Mouse (Mus musculus) heart, embryonic 16.5 days (tissue): ENCODE data around the gene Commd1. TPM values are rescaled to one million over a fixed set of nuclear protein-coding genes. Genes with fewer than 3 reads are reported as not detected.

Source experiments
- ATAC-seq: fragments of 200-750 bp; cut with Nextera tagmentation; replicated peaks from 2 replicates; pipeline ENCODE4 v1.8.0; 2017; ENCODE audit warnings: moderate number of reproducible peaks; ENCODE audit not compliant: insufficient read depth, low FRiP score; ENCODE audit errors: extremely low read depth
- H3K27ac ChIP-seq: fragments of 300-500 bp; sonication (generic); 2 replicates; pipeline ENCODE4 v1.5.1; 2014; ENCODE audit warnings: mild to moderate bottlenecking, low read length, control low read depth, moderate library complexity
- H3K27me3 ChIP-seq: fragments of 300-500 bp; sonication (generic); 2 replicates; pipeline ENCODE4 v1.6.1; 2014; ENCODE audit warnings: low read length, mixed read lengths; ENCODE audit not compliant: control insufficient read depth, insufficient read depth
- H3K36me3 ChIP-seq: fragments of 300-500 bp; sonication (generic); 2 replicates; pipeline ENCODE4 v1.6.1; 2014; ENCODE audit not compliant: control insufficient read depth, insufficient read depth
- H3K4me1 ChIP-seq: fragments of 300-500 bp; sonication (generic); 2 replicates; pipeline ENCODE4 v1.6.1; 2014; ENCODE audit warnings: low read length, mixed read lengths; ENCODE audit not compliant: control insufficient read depth, insufficient read depth
- H3K4me2 ChIP-seq: fragments of 300-500 bp; sonication (generic); 2 replicates; pipeline ENCODE4 v1.6.1; 2014; ENCODE audit warnings: low read depth, mild to moderate bottlenecking, control low read depth, low read length
- H3K4me3 ChIP-seq: fragments of 300-500 bp; sonication (generic); 2 replicates; pipeline ENCODE4 v1.5.1; 2014; ENCODE audit warnings: mild to moderate bottlenecking, control low read depth, low read length
- H3K9ac ChIP-seq: fragments of 300-500 bp; sonication (generic); 2 replicates; pipeline ENCODE4 v1.6.1; 2014; ENCODE audit warnings: low read length, control low read depth
- H3K9me3 ChIP-seq: fragments of 300-500 bp; sonication (generic); replicated peaks from 2 replicates; pipeline ENCODE4 v1.6.1; 2016; ENCODE audit warnings: low read length; ENCODE audit not compliant: control insufficient read depth
- WGBS: fragments of 180-500 bp; shearing (Covaris S2); extraction: QIAGEN DNeasy Blood & Tissue Kit; methylation state at CpG from one replicate; pipeline ENCODE4 v1.1.7; 2014; 5-methylcytosine and 5-hydroxymethylcytosine counted together
- polyA plus RNA-seq: library from polyadenylated mRNA; unstranded; fragments of >200 nt; fragmentation: Nextera tagmentation; extraction: Ambion mirVana; gene quantifications from 2 replicates; pipeline ENCODE4 v1.2.1, GENCODE M21; 2015

Gene Commd1
- polyA plus RNA-seq, 1 experiment from 2014 or later = 350 TPM

DNA sequence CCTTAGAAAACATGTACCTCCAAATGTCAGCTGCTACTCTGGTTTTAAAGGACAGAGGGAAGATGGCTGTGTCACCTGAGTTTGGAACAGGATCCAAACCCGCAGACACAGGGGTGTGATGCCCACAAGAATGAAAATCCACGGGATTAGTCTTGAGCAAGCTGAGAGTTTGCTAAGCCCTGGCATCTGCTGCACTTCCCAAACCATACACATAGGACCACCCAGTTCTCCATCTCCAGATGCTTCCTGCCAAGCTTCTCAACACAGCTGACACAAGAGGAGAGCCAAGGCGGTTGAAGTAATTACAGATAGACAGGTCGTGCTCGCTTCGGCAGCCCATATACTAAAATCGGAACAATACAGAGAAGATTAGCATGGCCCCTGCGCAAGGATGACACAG, 113.6 kb downstream of the Commd1 start:
- Histone ChIP-seq H3K4me2 (no peak overlapping the region), H3K27me3 (no peaks in the 10 kb centered on the region), H3K27ac (no peak overlapping the region), H3K9me3 (no peaks in the 10 kb centered on the region), H3K9ac (no peak overlapping the region), H3K4me3 (no peak overlapping the region), H3K4me1 (peaks cover 5% of the 10 kb centered on the region; the same call in 1 of the 2 replicates), H3K36me3 (no peaks in the 10 kb centered on the region)
- 75% methylated on average over 8 of the region's 8 CpGs for WGBS
- no peak for ATAC-seq

DNA sequence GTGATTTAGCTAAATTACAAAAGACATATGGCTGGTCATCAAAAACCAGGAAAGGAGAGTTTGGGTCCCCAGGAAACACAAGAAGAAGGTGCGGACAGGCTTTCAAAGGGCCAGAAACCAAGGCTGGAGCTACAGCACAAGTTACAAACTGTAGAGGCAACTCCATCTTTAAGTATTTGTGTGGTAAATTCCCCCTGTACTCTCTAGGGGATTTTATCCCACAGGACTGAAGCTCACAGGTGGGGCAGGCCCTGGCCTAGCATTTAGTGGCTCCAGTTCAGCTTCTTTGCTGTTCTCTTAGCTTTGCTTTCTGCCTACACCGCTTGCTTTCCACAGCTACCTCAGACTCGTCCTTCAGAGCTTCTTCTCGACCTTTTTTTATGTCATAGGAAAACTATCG, 114.5 kb downstream of the Commd1 start:
- no peak for ATAC-seq
- Histone ChIP-seq H3K4me2 (no peak overlapping the region), H3K4me3 (no peak overlapping the region), H3K9me3 (no peaks in the 10 kb centered on the region), H3K27ac (no peak overlapping the region), H3K9ac (no peak overlapping the region), H3K4me1 (0 out of 2 replicates have a peak, but pooled peaks cover 2% of the 10 kb centered on the region), H3K36me3 (no peaks in the 10 kb centered on the region), H3K27me3 (no peaks in the 10 kb centered on the region)
- WGBS = 81% methylated on average over 5 of the region's 5 CpGs

DNA sequence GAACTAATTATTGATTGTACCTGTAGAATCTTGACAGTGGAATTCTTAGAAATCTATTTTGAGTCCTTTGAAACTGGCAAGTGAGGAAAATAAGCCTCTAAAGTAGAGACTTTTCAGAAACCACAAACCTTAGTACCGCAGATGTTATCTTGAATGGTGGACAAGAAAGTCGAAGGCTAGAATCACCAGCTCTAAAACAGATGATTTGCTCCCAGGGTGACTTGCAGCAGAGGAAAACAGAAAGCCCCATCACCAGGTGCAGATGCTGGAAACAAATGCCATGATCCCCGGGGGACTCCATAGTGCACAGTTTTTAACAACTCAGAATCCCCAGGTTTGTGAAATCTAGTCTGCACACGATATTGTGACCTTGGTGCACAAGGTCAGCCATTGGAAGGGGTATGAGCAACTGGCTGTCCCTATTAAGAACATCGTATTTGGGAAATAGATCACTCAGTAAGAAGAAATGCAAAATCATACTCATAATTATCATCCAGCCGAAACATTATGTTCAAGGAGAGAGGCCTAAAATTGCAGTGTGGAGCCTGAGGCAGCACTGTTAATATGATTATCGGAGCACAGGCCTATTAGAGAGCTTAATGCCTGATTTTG, 116.4 kb downstream of the Commd1 start:
- peaks cover 1% of the 10 kb centered on the region; the same call in 1 of the 2 replicates for H3K4me1 ChIP-seq
- no peak overlapping the region for H3K9ac ChIP-seq
- no peaks in the 10 kb centered on the region for H3K36me3 ChIP-seq
- no peak overlapping the region for H3K4me2 ChIP-seq
- 80% methylated on average over 7 of the region's 7 CpGs for WGBS
- no peak overlapping the region for H3K4me3 ChIP-seq
- H3K27ac ChIP-seq = no peak overlapping the region
- no peaks in the 10 kb centered on the region for H3K9me3 ChIP-seq
- no peaks in the 10 kb centered on the region; the same call in 1 of the 2 replicates for H3K27me3 ChIP-seq
- no peak for ATAC-seq

DNA sequence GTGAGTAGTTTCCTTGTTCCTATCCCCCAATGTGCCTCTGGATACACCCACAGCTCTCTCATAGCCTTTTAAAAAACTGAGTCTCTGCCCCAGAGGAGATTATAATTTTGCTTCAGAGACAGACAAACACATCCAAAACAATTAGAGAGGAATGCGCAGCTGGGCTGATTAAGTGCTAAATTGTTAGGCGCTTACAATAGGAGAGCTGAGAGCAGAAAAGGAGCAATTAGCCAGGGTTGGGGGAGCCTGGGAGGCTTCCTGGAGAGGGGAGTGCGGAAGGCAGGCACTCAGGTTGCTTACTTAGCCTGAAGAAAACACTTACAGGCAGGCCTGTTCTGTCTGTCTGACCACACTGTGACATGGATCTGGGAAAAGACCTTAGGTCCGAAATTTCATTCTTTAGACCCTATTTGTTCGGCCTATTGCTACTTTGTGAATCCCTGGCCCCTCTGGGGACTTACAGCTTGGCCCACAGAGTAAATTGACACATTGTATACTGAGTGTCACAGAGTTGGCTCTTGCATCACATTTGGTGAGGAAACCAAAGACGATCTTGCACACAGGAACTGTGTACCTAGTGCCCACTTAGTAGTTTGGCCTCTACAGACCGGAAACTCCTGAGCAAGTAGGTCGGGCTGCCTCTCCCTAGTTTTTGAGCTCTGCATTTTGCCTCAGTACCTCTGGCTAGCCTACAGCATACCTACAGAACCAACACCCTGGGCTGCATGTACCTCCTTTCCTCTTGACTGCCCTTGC, 117.7 kb downstream of the Commd1 start:
- no peaks in the 10 kb centered on the region for H3K9me3 ChIP-seq
- H3K4me3 ChIP-seq = no peak overlapping the region
- no peaks in the 10 kb centered on the region for H3K36me3 ChIP-seq
- peaks cover 6% of the 10 kb centered on the region; the same call in 1 of the 2 replicates for H3K4me1 ChIP-seq
- ATAC-seq = no peak
- H3K9ac ChIP-seq = no peak overlapping the region
- WGBS = 76% methylated on average over 8 of the region's 8 CpGs
- H3K27me3 ChIP-seq = no peaks in the 10 kb centered on the region; the same call in 1 of the 2 replicates
- H3K4me2 ChIP-seq = no peak overlapping the region
- H3K27ac ChIP-seq = no peak overlapping the region

DNA sequence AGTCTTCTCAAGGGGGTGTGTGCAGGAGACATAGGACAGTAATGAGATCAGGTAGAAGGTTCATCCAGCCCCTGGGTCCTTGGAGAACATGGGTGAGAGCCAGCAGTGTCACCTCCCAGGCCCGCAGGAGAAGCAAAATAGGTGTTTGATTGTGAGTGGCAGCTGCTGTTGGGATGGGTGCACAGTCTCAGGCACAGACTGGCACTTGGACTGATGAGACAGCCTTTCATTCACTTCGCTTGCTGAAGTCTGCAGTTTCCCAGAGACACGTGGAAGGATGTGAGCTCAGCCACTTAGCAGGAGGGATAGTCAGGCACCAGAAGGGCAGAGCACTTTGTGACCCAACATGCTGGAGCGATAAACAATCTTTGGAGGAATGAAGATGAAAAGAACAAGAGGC, 118.6 kb downstream of the Commd1 start:
- ATAC-seq = no peak
- Histone ChIP-seq H3K36me3 (no peaks in the 10 kb centered on the region), H3K4me1 (peaks cover 7% of the 10 kb centered on the region; the same call in 1 of the 2 replicates), H3K4me2 (no peak overlapping the region), H3K27ac (no peak overlapping the region), H3K9ac (no peak overlapping the region), H3K4me3 (no peak overlapping the region), H3K9me3 (no peaks in the 10 kb centered on the region), H3K27me3 (no peaks in the 10 kb centered on the region; the same call in 1 of the 2 replicates)
- 46% methylated on average over 4 of the region's 4 CpGs for WGBS

DNA sequence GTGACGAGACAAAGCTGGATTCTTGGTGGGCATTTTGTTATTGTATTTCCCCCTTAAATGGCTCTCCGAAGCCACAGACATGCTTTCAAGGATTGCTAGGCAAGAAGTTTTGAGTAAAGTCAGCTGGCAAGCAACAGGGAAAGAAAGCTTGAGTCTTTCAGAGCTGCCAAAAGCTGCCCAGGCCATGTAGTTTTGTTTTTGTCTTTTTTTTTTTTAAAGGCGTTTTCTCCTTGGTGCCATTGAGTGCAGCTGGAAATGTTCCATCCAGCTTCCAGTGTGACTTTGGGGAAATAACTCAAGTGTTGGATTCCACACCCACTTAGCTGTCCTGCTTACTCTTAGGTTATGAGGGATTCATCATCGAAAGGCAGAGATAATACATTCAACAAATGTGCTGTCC, 120.9 kb downstream of the Commd1 start:
- no peaks in the 10 kb centered on the region for H3K9me3 ChIP-seq
- no peak for ATAC-seq
- H3K9ac ChIP-seq = no peak overlapping the region
- H3K4me1 ChIP-seq = peaks cover 15% of the 10 kb centered on the region; the same call in 1 of the 2 replicates
- H3K4me2 ChIP-seq = no peak overlapping the region
- H3K36me3 ChIP-seq = no peaks in the 10 kb centered on the region
- 74% methylated on average over 4 of the region's 4 CpGs for WGBS
- H3K4me3 ChIP-seq = no peak overlapping the region
- H3K27ac ChIP-seq = no peak overlapping the region
- H3K27me3 ChIP-seq = no peaks in the 10 kb centered on the region; the same call in 1 of the 2 replicates

DNA sequence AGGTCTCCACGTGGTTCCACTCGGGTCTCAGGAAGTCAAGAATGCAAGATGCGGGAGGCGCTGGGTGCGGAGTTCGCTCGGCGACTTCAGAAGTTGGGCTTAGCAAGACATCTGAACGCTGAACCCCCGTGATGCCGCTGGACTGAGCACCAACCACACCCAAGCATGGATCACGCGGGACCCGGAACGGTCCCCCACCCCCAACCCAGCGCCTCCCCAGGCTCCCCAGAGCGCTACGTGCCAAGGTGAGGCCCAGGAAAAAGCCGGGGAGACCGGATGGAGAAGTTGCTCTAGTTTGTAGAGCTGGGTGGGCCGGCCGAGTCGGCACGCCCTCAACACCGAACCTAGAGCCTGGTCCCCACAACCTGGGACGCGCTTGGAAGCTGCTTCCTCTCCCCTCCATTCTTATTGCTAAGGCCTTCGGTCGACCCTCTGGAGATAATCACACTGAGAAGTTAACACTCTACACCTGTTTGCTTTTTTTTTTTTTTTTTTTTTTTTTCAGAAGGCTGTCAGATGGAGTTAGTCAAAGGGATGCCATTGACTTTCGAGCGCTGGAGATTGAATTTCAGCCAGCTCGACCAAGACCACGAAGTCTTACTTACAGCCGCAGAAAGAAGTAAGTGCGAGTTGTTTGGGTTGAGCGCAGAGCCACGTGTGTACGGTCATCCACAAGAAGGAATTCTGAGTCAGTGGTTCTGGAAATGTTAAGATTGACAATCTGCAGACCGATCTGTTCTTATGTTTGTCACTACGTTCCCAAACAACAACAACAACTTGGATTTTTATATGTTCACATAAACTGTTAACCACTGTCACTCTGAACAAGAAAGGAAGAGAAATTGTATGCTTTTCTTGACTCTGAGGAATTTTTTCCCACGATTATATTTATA, 121.6 kb downstream of the Commd1 start, which contains the start of gene B3gnt2:
B3gnt2 (minus strand) TSS at position 627 of the 893 bp plus-strand sequence.
- 0 out of 2 replicates have a peak, but pooled peaks have one; percentile 10 for ATAC-seq
- 8% methylated on average over 41 of the region's 41 CpGs for WGBS
- Histone ChIP-seq H3K4me3 (peak within 1 kb of the TSS; percentile 90), H3K27ac (peak within 1 kb of the TSS; percentile 87), H3K9ac (peak within 1 kb of the TSS; percentile 80), H3K36me3 (no peaks in the 10 kb centered on the region), H3K4me1 (peaks cover 15% of the 10 kb centered on the region; the same call in 1 of the 2 replicates), H3K4me2 (peak within 1 kb of the TSS; percentile 96), H3K27me3 (no peaks in the 10 kb centered on the region; the same call in 1 of the 2 replicates), H3K9me3 (no peaks in the 10 kb centered on the region)

DNA sequence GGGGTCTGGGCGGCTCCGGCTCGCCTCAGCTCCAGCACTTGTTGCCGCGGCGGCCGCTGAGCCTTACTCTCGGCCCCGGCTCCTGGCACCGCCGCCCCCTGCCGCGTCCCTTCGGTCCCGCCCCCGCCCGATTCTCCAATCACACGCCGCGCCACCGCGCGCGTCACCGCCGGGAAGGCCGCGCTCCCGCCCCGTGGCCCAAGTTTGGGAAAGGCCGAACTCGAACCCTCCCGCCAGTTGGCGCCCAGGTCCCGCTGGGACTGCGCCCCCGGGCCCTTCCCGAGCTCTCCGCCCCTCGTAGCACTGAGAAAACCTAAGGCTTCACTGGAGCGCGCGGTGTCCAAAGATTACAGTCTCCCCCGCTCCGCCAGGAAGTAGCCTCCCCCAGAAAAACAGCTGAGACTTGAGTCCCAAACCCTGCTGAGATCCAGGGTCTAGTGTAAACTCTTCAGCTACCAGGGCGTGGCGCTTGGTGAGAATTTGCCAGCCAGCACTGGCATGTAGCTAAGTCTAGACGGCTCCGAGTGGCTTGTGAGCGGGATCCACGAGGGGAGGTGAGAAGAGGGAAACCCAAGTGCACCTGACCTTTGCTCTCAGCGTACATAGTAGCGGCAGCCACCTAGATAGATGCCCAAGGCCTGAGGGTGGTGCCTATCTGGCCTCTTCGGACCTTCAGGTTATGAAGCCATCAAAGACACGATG, 122.4 kb downstream of the Commd1 start:
- Histone ChIP-seq H3K36me3 (no peaks in the 10 kb centered on the region), H3K9ac (peak overlapping the region; percentile 80), H3K4me3 (peak overlapping the region; percentile 90), H3K27me3 (no peaks in the 10 kb centered on the region; the same call in 1 of the 2 replicates), H3K9me3 (no peaks in the 10 kb centered on the region), H3K4me2 (peak overlapping the region; percentile 96), H3K4me1 (peaks cover 15% of the 10 kb centered on the region; the same call in 1 of the 2 replicates), H3K27ac (peak overlapping the region; percentile 87)
- ATAC-seq = peak; percentile 93
- WGBS = under 1% methylated on average over 55 of the region's 55 CpGs
